Mouse (Mus musculus) olfactory bulb, adult 2 months (tissue): ENCODE measurements at regions not wholly inside any gene's neighbourhood (a gene's known extent, or its start where the extent isn't known, plus 50 kb on each side); places are given as distances from the start of the nearest gene placed in this dataset.

Experiments used
- CTCF ChIP-seq: fragments of 200-500 bp; IDR thresholded peaks from 2 replicates; pipeline ENCODE4 v1.5.1; 2012; ENCODE audit warnings: low read depth, mild to moderate bottlenecking, low read length, moderate library complexity; ENCODE audit not compliant: insufficient read depth
- POLR2A ChIP-seq: fragments of 200-500 bp; IDR thresholded peaks from 2 replicates; pipeline ENCODE4 v1.6.1; 2012; ENCODE audit warnings: mild to moderate bottlenecking, low read depth, low read length, moderate library complexity; ENCODE audit not compliant: insufficient read depth

GRCm38 (mm10) chr7:125000669-125001068 lies 443.8 kb upstream of the Kdm8 start:
- no peak for TF ChIP-seq POLR2A
- no peak for TF ChIP-seq CTCF
